Mouse (Mus musculus) lung, embryonic 16.5 days (tissue): Measurements from ENCODE around the gene Pmepa1. TPM values are rescaled to one million over a fixed set of nuclear protein-coding genes. Genes with fewer than 3 reads are reported as not detected.

Experiments used
- ATAC-seq: fragments of 200-750 bp; cut with Nextera tagmentation; 2 replicates; pipeline ENCODE4 v1.8.0; 2017; ENCODE audit warnings: low read depth, mild to moderate bottlenecking, moderate library complexity
- H3K27ac ChIP-seq: fragments of 300-500 bp; sonication (generic); 2 replicates; pipeline ENCODE4 v1.5.1; 2014; ENCODE audit warnings: mild to moderate bottlenecking, control low read depth, low read length
- H3K27me3 ChIP-seq: fragments of 300-500 bp; sonication (generic); 2 replicates; pipeline ENCODE4 v1.6.1; 2014; ENCODE audit warnings: low read depth, low read length, mixed read lengths; ENCODE audit not compliant: control insufficient read depth, insufficient read depth
- H3K36me3 ChIP-seq: fragments of 300-500 bp; sonication (generic); 2 replicates; pipeline ENCODE4 v1.6.1; 2014; ENCODE audit warnings: low read length; ENCODE audit not compliant: control insufficient read depth, insufficient read depth
- H3K4me1 ChIP-seq: fragments of 300-500 bp; sonication (generic); replicated peaks from 2 replicates; pipeline ENCODE4 v1.6.1; 2014; ENCODE audit warnings: low read length, mixed read lengths; ENCODE audit not compliant: control insufficient read depth, insufficient read depth
- H3K4me2 ChIP-seq: fragments of 300-500 bp; sonication (generic); 2 replicates; pipeline ENCODE4 v1.6.1; 2014; ENCODE audit warnings: low read depth, low read length, control low read depth
- H3K4me3 ChIP-seq: fragments of 300-500 bp; sonication (generic); 2 replicates; pipeline ENCODE4 v1.5.1; 2014; ENCODE audit warnings: mild to moderate bottlenecking, low read length, control low read depth
- H3K9ac ChIP-seq: fragments of 300-500 bp; sonication (generic); 2 replicates; pipeline ENCODE4 v1.6.1; 2014; ENCODE audit warnings: low read length, control low read depth
- H3K9me3 ChIP-seq: fragments of 300-500 bp; sonication (generic); 2 replicates; pipeline ENCODE4 v1.6.1; 2016; ENCODE audit warnings: low read length; ENCODE audit not compliant: control insufficient read depth
- WGBS: fragments of 180-500 bp; shearing (Covaris S2); extraction: QIAGEN DNeasy Blood & Tissue Kit; methylation state at CpG from one replicate; pipeline ENCODE4 v1.1.7; 2014; 5-methylcytosine and 5-hydroxymethylcytosine counted together
- polyA plus RNA-seq: library from polyadenylated mRNA; unstranded; fragments of >200 nt; fragmentation: Nextera tagmentation; extraction: Ambion mirVana; gene quantifications from 2 replicates; pipeline ENCODE4 v1.2.1, GENCODE M21; 2015

Gene Pmepa1
- polyA plus RNA-seq, 1 experiment from 2014 or later, result 7.5 TPM

DNA sequence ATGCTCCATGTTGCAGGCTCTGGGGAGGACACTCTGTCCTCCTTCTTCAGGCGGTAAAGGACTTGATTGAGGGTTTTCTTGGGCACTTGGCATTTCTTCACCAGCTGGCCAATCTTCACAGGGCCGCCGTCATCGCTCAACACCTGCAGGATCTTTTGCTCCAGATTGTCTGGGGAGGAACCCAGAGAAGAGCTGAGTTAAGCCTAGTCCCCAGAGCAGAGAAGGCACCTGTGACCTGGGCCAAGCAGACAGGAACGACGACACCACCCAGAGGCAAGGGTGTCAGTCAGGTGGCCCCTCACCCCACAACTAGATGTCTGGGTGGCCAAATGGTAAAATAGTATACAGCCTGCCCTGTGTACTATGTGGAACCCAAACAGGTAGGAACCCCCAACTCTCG lies 59.5 kb downstream of the Pmepa1 start:
- Histone ChIP-seq H3K9ac (no peak overlapping the region), H3K9me3 (no peaks in the 10 kb centered on the region), H3K4me2 (no peak overlapping the region), H3K27ac (no peak overlapping the region), H3K4me3 (no peak overlapping the region), H3K36me3 (no peaks in the 10 kb centered on the region), H3K4me1 (no peaks in the 10 kb centered on the region), H3K27me3 (no peaks in the 10 kb centered on the region)
- ATAC-seq, result no peak
- WGBS, result 75% methylated on average over 7 of the region's 7 CpGs

DNA sequence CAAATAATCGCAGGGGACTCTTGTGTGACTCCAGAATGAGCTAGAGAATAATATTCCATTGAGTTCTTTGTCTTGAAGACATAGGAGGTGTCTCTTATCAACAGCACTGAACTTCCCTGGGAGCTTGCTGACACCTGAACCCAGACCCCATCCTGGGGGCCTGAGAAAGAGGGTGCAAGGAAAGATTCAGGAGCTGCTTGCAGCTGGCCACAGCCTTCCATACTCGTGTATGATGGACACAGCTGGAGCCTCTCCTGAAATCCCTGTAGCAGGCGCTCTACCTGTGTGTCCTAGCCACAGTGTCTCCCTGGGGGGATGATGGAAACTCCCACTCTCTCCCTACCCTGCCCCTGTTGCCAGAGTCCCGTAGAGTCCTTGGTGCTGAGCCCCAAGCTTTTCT lies 64.1 kb downstream of the Pmepa1 start:
- no peak for ATAC-seq
- Histone ChIP-seq H3K4me1 (no peaks in the 10 kb centered on the region), H3K4me2 (no peak overlapping the region), H3K9ac (no peak overlapping the region), H3K27ac (no peak overlapping the region), H3K4me3 (no peak overlapping the region), H3K36me3 (no peaks in the 10 kb centered on the region), H3K27me3 (no peaks in the 10 kb centered on the region), H3K9me3 (no peaks in the 10 kb centered on the region)
- 64% methylated on average over 4 of the region's 4 CpGs for WGBS

DNA sequence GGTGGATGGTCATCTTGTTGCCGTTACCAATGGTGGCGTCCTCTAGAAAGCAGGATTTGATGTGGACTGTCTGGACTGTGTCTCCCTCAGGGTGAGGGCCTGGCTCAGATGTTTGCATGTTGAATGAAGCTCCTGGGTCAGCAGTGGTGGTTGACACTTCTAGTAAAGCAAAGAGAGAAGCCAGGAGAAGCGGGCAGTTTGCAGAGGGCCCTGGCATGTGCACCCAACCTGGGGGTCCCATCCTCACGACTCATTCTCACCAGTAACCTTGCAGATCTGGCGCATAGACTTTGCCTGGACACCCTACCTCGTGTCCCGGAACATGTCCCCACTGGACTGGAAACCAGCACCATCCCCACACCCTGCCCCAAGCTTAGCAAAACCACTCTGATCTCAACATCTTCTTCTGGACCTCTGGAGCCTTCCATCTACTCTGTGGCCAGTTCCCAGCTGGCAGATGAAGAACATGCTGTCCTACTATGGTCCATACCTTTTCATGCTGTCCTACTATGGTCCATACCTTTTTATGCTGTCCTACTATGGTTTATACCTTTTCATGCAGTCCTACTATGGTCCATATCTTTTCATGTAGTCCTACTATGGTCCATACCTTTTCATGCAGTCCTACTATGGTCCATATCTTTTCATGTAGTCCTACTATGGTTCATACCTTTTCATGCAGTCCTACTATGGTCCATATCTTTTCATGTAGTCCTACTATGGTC lies 67.1 kb downstream of the Pmepa1 start:
- no peaks in the 10 kb centered on the region for H3K36me3 ChIP-seq
- no peaks in the 10 kb centered on the region for H3K27me3 ChIP-seq
- no peak overlapping the region for H3K4me3 ChIP-seq
- no peak overlapping the region for H3K9ac ChIP-seq
- no peak overlapping the region for H3K4me2 ChIP-seq
- 90% methylated on average over 7 of the region's 7 CpGs for WGBS
- no peak overlapping the region for H3K27ac ChIP-seq
- ATAC-seq, result no peak
- H3K4me1 ChIP-seq, result no peaks in the 10 kb centered on the region
- no peaks in the 10 kb centered on the region for H3K9me3 ChIP-seq

DNA sequence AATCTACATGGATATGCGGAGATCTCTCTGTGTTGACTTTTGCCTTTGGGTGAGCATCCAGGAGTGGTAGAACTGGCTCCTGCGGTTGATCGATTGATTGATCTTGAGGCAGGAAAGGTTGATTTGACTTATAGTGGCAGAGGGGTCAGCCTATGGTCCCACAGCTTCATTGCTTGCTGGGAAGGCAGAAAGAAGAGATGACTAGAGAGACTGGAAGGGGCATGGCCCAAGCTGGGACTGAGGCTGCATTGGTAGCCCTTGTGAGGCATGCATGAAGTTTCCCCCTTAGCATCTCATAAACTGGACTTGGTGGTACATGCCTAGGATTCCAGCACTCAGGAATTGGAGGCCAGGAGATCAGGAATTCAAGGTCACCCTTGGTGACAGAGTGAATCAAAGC lies 69.3 kb downstream of the Pmepa1 start:
- Histone ChIP-seq H3K4me2 (no peak overlapping the region), H3K36me3 (no peaks in the 10 kb centered on the region), H3K9ac (no peak overlapping the region), H3K9me3 (no peaks in the 10 kb centered on the region), H3K4me3 (no peak overlapping the region), H3K27me3 (no peaks in the 10 kb centered on the region), H3K4me1 (no peaks in the 10 kb centered on the region), H3K27ac (no peak overlapping the region)
- ATAC-seq, result no peak
- WGBS, result 93% methylated on average over 3 of the region's 3 CpGs

DNA sequence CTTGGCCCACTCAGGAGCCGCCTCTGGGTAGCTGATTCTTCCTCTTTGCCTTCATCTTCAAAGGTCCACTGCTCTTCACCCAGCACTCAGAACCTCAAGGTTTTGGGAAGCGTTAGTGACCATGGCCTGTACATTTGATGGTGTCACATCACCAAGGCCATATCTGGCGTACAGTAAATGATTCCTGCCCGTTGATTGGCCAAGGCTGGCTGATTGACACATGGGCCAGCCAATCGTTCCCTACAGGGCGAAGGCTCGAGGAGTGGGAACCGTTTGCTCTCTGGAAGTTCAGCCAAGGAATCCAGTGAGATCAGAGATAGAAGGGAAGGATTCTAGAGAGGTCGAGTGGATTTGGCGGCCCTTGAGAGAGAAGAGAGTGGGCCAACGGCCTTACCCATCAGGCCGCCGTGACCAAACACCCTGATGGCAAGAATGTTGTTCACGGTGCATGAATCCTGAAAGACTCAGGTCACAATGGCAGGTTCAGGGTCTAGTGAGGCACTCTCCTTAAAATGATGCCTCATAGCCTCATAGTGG lies 70.7 kb downstream of the Pmepa1 start:
- no peak for ATAC-seq
- H3K27ac ChIP-seq, result no peak overlapping the region
- H3K27me3 ChIP-seq, result no peaks in the 10 kb centered on the region
- H3K4me3 ChIP-seq, result no peak overlapping the region
- 92% methylated on average over 14 of the region's 14 CpGs for WGBS
- H3K4me2 ChIP-seq, result no peak overlapping the region
- no peak overlapping the region for H3K9ac ChIP-seq
- no peaks in the 10 kb centered on the region for H3K36me3 ChIP-seq
- no peaks in the 10 kb centered on the region for H3K4me1 ChIP-seq
- no peaks in the 10 kb centered on the region for H3K9me3 ChIP-seq

DNA sequence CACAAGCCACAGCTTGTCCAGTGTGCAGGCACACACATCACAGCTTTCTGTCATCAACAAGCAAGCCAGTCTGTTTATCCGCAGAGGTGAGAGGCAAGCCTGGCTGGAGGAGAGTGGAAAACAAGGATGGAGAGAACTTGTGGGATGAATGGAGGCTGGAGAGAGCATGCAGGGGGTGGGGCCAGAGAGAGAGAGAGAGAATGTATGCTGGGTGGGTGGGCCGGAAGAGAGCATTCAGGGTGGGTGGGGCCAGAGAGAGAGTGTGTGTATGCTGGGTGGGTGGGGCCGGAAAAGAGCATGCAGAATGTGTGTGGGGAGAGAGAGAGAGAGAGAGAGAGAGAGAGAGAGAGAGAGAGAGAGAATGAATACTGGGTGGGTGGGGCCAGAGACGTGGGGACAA lies 71.7 kb downstream of the Pmepa1 start:
- 41% methylated on average over 4 of the region's 4 CpGs for WGBS
- ATAC-seq, result peak; percentile 26; the same call in 1 of the 2 replicates

DNA sequence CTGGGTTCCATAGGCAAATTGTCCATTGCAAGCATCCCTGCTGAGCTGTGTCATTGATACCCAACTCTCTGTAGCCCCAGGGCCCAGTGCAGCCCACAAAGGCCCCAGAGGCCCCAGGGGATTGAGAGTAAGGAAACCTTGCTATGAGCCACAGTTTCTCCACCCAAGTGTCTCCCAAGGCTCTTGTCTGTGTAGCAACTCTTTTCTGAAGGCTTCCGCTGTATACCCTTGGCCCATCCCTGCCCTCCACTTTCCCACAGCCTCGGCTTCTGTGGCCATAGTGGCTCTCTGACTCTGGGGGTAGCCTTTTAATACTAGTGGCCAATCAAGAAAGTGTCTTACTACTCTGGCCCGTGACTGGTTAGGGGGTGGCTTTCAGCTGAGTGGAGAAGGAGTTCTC lies 72.6 kb downstream of the Pmepa1 start:
- H3K4me2 ChIP-seq, result no peak overlapping the region
- H3K36me3 ChIP-seq, result no peaks in the 10 kb centered on the region
- no peak for ATAC-seq
- no peaks in the 10 kb centered on the region for H3K27me3 ChIP-seq
- H3K9me3 ChIP-seq, result no peaks in the 10 kb centered on the region
- H3K9ac ChIP-seq, result no peak overlapping the region
- WGBS, result 76% methylated on average over 3 of the region's 3 CpGs
- H3K27ac ChIP-seq, result no peak overlapping the region
- H3K4me3 ChIP-seq, result no peak overlapping the region
- no peaks in the 10 kb centered on the region for H3K4me1 ChIP-seq

More for the DNA sequence above, 71.7 kb downstream of the Pmepa1 start:
- H3K9me3 ChIP-seq, result no peaks in the 10 kb centered on the region
- no peaks in the 10 kb centered on the region for H3K4me1 ChIP-seq
- no peak overlapping the region for H3K4me2 ChIP-seq
- H3K9ac ChIP-seq, result no peak overlapping the region
- H3K27me3 ChIP-seq, result no peaks in the 10 kb centered on the region
- no peaks in the 10 kb centered on the region for H3K36me3 ChIP-seq
- H3K27ac ChIP-seq, result no peak overlapping the region
- H3K4me3 ChIP-seq, result no peak overlapping the region

DNA sequence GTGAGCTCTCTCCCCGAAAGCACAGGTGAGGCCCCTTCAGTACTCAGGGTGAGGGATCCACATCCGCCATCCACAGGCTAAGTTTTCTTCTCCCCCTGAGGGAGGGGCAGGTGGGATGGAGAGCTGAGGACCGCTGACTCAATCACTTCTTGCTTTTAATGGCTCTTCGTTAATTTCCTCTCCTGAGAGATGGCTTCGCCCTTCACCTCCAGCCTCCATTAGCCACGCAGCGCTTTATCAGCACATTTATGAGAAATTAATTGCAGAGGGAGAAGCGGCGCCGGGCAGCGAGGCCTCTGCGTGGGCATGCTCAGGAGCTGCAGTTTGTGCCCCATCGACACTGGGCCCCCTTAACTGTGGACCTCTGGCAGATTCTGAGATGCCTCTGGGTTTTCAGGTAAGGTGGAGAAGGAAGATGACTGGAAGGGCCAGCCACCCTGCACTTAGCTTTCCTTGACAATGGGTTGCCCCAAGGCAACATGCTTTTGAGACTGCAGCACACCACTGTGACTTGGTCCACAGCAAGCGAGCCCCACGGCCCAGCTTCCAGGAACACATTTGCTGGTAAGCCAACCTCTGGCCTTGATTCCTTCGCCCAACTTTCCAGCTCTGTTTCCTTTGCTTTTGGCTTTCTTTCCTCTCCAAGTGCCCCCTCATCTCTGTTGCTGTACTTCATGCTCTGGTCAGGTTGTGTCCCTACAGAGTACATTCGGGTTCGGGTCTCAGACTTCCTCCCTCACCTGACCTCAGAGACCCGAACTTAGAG lies 73.2 kb downstream of the Pmepa1 start:
- no peaks in the 10 kb centered on the region for H3K4me1 ChIP-seq
- H3K36me3 ChIP-seq, result no peaks in the 10 kb centered on the region
- H3K4me3 ChIP-seq, result no peak overlapping the region
- no peaks in the 10 kb centered on the region for H3K27me3 ChIP-seq
- H3K9me3 ChIP-seq, result no peaks in the 10 kb centered on the region
- WGBS, result 83% methylated on average over 19 of the region's 19 CpGs
- ATAC-seq, result no peak
- no peak overlapping the region for H3K4me2 ChIP-seq
- no peak overlapping the region for H3K9ac ChIP-seq
- H3K27ac ChIP-seq, result no peak overlapping the region

GRCm38 (mm10) chr2:173194796-173195195 lies 81.5 kb downstream of the Pmepa1 start:
- no peak overlapping the region for H3K4me2 ChIP-seq
- ATAC-seq, result no peak

More at GRCm38 (mm10) chr2:173194796-173195195, 81.5 kb downstream of the Pmepa1 start:
- Histone ChIP-seq H3K27ac (no peak overlapping the region), H3K9me3 (no peaks in the 10 kb centered on the region), H3K27me3 (no peaks in the 10 kb centered on the region), H3K36me3 (no peaks in the 10 kb centered on the region), H3K4me1 (no peaks in the 10 kb centered on the region), H3K4me3 (no peak overlapping the region), H3K9ac (no peak overlapping the region)
- 87% methylated on average over 4 of the region's 4 CpGs for WGBS
